Mouse (Mus musculus) ovary, adult 18-20 months (tissue): Measurements from ENCODE around the gene Lypd6b.

Source experiments
- DNase-seq: peaks from one replicate; pipeline ENCODE4 v3.0.0; 2022; ENCODE audit warnings: low spot score, mixed read lengths

Lypd6b gene

DNA sequence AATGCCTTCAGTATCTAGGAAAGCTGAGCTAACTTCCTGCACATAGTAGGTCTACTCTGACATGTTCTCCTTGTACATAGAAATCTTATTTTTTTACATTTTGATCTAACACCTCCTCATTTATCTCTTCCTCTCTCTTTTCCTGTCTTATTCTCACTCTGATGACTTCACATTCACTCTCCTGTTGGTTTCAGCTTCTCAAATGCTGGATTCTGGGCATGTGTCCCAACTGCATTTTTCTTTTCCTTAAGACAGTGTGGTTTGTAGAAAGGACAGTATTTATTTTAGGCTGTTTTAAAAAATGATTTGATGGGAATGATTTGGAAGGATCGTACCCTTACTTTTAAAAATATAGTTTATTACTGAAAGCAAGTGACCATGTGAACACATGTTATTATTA is 34.8 kb downstream of the Lypd6b start:
- DNase-seq = no peak

DNA sequence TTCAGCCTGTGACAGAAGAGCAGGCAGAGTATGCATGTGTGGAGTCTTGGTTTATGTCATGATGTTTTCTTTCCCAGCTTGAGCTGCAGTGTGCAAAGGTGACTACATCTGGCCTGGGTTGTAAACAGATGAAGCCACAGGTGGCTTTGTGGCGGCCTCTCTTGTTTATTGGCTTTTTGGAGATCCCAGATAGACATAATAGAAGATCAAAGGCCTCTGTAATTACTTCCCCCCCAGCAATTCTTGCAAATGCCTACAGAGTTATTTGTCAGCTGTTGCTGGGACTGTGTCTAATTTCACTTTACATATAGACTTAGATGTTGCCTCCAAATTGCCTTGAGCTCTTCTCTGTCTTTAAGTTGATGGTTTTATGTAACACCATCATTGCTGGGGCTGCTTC is 38.1 kb downstream of the Lypd6b start:
- no peak for DNase-seq

DNA sequence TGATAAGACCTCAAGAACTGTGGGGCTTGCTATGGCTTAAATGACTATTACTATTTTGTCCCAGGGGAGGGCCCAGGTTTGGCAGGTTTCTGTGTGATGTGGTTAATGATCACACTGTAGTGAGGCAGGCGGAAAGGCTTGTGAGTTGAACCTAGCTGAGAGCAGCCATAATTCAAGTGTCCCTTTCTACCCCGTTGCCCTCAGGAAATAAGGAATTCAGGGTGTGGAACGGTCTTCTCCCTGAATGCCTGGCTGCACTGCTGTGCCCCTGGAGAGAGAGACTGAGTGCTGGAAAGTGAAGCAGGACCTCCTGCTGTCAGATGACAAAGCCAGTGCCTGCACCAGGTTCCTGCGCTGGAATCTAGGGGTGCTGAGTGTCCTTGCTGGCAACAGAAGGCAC is 40.3 kb downstream of the Lypd6b start:
- DNase-seq = no peak

DNA sequence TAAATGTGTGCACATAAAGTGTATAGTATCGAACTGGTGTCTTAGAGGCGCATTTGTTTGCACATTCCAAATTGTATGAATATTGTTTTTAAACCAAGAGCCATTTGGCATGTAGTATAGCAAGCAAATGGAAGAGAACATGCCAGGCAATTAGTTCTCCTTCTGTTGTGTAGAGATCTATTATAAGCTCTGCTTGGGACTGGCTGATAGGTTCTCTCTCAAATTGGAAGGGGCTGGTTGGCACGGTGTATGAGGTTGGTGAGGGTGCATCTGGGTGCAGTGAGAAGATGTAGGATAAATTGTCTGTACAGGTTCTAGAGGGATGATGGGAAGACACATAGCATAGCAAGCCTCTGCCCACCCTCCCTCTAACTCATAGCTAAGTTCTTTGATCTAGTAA is 42.9 kb downstream of the Lypd6b start:
- DNase-seq = no peak

DNA sequence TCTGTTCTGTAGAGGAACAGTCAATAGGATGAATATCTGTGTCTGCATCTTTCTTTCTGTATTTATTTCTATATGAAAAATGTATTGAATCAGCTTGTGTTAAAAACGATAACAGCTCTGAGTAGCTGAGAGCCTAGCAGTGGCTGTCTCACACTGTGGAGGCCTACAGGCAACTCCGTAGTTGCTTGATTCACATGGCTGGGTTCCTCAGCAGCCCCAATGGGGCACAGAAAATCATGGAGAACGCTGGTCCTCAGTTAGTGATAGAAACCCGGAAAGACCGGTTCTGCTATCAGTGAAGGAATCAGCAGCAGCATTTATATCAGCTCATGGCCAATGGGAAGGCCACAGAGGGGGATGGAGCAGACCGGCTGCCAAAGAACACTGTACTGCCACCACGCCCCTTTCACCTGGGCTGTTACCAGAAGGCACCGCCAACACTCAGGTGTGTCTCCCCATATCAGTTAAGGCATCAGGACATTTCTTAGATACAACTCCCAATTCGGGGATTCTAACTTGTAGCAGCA is 44.9 kb downstream of the Lypd6b start:
- no peak for DNase-seq

DNA sequence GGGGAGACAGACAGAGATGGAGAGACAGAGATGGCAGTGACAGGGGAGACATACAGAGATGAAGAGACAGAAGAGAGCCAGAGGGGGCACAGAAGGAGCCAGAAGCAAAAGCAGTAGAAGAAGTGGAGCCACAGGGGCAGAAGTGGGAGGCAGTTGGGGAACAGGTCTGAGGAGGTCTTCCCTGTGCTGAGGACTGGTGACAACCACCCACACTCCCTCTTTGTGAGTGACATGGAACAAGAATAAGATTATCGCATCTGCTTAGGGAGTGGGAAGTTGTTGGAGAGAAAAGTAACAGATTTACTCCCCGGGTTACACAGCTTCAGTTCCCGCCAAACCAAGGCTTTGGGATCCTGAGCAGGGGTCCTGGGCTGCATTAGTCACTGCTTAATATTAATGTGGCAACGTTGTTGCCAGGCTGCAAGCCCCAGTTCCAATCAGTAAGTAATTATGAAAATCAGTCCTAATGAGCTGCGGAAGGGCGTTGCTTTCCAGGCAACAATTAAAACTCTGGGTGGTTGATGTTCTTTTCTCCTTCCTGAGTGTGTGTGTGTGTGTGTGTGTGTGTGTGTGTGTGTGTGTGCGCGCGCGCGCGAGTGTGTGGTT is 50.1 kb downstream of the Lypd6b start:
- DNase-seq = no peak

DNA sequence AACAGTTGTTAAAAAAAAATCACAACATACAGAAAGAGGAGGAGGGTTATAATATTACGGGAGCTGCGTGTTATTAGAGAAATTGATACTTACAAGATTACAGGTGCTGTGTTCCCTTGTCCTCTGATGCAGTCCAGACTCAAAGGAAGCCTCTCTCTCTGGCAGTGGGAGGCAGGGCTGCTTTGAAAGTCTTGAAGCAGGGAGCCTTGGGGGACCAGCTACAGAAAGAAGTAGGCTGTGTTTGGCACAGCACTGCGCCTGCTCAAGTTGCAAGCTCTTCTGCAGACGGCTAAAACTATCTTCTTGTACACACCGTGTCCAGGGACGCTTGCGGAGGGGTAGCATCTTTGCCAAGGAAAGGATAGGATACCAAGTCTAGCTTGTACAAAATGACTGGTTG is 51.1 kb downstream of the Lypd6b start:
- DNase-seq = no peak

DNA sequence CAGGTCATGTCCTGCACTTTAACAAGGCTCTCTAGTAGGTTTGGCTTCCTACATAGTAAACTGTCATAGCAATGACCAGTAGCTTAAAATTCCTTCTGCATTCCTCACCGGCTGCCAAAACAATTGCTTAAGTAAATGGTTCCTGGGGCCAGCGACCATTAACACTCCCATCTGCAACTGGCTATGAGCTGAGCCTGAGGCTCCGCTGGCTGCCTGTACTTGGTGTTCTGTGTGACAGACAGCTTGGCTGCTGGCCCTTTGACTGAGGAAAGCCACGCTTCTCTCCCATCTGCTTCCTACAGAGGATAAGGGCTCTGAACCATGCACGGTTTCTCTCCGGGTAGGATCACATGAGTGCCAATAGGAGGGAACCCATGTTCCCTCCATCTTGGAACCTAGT is 53.1 kb downstream of the Lypd6b start:
- DNase-seq = no peak

DNA sequence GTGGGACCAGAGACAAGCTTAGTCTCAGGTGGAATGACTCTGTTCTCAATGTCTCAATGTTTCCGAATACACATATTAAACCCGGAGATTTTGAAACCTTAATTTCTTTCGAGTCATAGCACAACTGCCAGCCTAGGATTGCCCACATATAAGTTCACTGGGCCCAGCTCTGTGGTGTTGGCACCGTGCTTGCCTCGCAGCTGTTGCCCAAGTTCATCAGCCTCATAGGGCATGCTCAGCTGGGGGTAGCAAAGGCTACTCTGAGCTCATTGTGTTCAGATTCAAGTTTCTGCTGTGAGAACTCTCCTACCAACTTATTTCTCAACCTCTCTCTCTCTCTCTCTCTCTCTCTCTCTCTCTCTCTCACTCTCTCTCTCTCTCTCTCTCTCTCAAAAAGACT is 53.6 kb downstream of the Lypd6b start:
- no peak for DNase-seq

DNA sequence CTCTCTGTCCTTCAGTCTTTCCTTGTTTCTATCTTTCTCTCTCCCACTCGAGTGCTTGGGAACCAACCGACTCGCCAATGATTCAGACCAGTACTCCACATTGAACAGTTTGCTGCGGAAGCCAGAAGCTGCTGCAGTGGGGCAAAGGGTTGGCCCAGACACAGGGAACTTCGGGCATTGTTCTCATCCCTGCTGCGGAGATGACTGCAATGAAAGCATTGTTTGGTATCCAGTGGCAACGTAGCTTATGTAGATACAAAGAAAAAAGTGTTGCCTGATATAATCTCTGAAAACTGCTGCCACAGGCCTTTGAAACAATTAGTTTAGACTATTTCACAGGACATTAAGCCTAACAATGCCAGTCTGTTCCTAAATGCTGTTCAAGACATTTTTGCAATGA is 57.6 kb downstream of the Lypd6b start:
- no peak for DNase-seq

DNA sequence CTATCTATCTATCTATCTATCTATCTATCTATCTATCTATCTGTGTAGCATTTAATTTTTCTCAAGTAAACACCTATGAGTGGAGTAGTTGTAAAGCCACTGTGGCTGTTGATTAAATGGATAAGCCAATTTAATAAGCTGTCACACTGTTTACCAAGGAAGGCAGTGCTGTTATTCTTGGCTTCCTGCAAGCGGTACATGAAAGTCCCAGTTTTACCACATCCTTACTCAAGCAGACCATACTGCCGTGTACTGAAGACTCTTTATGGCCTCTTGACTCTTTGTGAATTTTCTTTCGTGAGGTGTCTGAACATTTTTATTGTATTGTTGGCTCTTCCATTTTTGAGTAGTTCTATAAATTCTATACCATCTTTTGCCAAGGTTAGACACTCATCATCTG is 58.6 kb downstream of the Lypd6b start:
- no peak for DNase-seq

DNA sequence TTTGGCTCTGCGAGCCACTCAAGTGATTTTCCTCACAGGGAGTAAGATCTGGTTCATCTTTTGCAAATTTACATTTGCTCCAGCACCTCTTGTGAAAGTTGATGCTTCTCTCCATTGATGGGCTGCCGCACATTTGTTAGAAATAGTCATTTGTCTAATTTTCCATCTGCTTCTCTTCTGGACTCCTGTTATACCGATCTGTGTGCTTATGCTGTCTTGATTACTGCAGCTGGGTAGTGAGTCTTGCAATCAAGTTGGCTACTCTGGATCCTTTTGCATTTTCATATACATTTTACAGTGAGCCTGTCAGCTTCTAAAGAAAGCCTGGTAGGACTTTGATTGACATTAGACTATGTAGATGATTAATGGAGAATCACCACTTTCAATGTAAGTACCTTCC is 59.4 kb downstream of the Lypd6b start:
- no peak for DNase-seq

DNA sequence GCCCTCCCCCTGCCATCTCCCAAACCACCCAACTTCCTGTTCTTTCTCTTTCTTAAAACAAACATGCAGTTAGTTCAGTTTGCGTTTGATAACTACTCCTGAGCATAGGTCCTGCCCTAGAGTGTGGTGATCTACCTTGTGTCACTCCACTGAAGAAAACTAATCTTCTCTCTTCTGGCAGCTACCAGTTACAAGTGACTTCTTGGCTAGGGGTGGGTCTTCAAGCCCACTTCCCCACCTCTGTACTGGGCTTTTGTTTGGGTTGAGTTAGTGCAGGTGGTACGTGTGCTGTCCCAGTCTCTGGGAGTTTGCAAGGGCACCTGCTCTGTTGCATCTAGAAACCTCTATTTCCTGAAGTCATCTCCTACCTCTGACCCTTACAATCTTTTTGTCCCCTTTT is 60.3 kb downstream of the Lypd6b start:
- DNase-seq = no peak

DNA sequence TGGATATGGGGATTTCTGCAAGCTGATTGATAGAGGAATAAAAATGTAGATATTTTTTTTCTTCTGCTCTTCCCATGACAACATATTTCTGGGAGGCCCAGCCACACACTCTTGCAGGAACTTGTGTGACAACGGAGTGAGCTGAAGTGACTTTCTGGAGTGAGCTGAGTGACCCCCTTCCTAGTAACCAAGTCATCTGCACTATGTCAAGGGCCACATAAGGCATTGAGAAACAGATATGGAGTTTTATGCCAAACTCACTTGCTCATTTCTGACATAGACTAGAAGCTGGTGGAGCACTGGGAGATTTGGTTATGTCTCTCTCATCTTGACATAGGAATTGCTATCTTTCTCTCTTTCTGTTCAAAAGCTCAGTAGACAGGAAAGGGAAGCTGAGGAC is 62.3 kb downstream of the Lypd6b start:
- DNase-seq = no peak

DNA sequence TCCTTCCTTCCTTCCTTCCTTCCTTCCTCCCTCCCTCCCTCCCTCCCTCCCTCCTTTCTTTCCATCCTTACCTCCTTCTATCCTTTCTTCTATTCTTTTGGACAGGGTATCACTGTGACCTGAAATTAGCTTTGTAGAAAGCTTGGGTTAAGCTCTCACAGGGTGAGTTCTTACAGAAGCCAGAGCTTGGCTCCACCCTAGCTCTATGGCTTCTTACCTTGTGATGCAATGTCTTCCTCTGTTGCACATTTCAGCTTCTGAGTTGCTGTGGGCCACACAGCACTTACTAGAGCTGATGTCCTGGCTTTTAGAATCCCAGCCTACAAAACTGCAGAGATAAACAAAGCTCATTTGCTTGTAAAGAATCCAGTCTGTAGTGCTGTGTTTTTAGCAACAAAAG is 64.5 kb downstream of the Lypd6b start:
- DNase-seq = no peak

DNA sequence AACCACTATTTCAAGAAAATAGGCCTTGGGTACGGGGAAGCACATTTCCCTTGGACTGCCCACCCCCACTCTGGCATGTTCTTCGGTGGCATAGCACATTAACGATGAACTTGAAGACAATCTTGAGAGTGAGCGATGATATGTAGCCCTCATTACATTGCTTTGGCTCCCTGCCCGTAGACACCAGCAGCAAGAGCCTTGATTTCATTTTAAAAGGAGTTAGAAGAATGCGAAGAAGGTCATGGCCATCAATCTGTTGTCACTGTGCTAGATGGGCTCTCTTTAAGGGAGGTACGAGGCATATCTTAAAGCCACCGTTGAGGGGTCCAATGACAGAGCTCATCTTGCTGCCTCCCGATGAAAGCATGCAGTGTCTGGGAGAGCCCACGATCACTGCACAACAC is 68.7 kb downstream of the Lypd6b start:
- DNase-seq = no peak

DNA sequence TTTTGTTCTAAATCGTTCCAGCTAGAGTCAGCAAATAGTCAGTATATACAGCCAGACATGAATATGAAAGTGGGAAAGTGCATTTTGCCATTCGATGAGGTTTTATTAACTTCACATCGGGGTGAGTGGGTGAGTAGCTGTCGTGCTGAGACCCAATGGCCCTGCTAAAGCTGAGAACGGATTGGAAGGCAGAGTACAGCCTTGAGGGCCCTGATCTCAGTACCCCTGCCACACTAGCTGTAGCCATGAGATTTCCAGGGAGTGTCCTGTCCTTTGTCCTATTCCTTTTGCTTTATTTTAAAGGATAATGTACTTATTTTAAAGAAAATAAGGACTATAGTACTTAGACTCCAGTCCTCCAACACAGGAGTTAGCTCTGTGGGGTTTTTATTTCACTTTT is 69.1 kb downstream of the Lypd6b start:
- no peak for DNase-seq

DNA sequence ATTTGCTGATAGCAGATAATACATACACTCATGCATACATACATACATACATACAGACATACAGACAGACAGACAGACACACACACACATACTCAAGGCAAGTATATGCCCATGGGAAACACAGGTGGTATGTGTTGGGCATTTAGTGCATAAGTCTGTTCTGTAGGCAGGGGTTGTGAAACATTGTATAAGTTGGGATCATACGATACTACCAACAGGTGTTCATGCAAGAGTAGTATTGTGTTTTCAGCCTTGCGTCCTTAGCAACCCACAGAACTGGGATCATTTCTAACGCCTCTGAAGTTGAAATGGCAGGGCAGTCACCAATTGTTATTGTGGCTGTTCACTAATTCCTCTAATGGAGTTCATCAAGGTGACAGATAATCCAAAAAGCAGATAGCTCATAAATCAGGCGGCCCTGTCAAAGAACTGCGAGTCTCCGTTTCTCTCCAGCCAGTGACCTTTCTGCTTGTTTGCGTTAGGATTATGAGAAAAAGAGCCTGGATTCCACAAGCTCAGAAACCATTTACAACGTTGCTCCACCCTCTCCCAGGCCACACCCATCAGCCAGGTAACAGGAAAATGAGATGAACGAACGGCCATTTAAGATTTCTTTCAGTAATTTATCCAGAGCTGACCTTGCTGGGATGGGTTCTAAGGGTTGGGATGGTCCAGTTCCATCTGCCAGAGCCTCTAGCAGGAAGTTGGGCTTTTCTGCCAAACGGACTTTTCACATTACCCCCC is 72.9 kb downstream of the Lypd6b start:
- no peak for DNase-seq

DNA sequence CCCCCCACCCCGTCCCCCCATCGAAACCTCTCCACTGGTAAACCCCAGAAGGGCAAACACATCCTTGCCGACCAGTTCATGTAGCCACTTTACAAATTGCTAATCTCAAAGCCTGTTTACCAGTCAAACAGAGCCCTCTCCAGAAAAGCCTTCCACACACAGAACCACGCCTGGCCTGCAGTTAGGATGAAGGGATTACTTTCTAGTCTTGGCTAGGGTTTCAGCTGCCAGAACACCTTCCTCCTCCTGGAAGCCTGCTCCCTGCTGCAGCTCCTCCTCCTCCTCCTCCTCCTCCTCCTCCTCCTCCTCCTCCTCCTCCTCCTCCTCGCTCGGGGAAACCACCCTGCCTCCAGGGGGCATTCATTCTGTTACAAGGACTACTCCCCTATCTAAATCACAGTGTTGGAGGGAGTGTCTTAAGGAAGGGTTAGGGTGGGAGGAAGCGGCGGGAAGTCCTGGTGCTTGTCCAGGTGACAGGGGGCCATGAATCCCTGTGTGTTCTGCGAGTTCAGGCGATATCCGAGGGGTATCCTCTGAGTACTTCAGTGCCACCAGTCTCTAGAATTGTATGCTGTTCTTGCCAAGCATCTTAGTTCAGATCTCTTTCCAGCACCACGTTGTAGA is 73.6 kb downstream of the Lypd6b start:
- no peak for DNase-seq

DNA sequence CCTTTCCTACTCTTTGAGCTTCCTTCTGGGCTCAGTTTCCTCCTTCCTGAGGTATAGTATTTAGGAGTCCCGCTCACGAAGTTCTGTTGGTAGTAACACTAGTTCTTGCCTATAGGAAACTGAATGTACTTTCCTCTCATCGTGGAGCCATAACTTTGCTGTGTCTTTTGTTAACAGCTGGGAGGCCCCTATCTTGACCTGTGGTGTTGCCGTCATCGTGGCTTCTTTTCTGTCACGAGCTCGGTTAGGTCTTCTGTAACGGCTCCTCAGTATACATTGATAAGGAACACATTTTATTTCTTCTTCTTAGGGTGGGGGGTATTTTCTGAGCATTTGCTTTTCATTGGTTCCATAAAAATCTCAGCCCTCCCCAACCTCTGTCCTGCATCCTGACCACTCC is 74.2 kb downstream of the Lypd6b start:
- DNase-seq = no peak

DNA sequence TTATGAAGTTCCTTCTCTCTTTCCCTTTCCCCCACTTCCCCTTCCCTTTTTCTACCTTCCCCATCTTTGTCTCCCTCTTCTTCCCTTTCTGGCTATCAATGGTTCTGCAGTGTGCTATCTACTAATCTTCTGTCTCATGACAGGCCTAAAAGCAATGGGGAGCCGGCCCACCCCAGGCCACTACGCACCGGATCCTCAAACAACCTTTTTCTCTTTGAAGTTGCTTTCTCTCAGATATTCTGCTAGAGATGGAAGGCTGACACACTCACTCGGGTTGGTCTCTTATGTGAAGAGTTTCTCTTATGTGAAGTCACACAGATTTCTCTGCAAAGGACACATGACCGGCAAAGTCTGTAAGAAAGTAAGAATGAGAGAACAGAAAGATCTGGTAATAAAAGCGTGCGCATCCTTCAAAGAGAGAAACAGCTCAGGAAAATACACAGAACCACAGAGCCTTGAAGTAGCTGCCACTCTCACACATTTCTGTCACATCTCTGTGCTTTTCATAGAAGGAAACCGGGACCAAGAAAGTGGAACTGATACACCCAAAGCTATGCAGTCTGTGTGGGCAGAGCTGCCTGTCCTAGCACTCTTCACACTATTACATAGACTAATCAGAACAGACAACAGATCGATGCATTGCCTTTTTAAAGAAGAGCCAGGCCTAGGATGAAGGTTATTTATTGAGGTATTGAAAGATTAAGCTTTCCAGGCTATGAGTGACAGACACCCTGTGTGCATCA is 80.8 kb downstream of the Lypd6b start:
- no peak for DNase-seq

DNA sequence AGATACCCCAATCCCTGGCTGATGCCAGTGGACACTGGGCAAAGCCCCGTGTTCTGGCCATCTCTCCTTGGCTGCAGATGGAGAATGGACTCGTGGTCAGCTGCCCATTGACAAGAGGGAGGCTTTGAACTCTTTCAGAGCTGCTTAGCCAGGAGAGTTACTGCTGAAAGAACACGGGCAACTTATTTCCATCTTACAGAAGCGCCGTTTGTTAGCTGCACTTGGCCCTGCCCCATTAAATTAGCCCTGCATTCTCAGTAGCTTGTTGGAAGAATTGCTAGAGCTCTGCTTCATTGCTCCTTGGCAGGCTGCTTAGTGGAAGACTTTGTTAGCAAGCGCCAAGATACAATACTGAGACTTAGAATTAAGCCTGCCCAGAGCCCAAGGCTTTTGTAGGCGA is 81.6 kb downstream of the Lypd6b start:
- DNase-seq = no peak
